Mouse (Mus musculus) spleen, postnatal 36 days (tissue): ENCODE measurements at regions not wholly inside any gene's neighbourhood (a gene's known extent, or its start where the extent isn't known, plus 50 kb on each side); places are given as distances from the start of the nearest gene placed in this dataset.

ENCODE experiments used
- DNase-seq, 2 experiments: peaks; one replicate each; pipeline ENCODE4 v3.0.0; 2022; ENCODE audit warnings: low spot score in 2 of 2, mixed read lengths in 1 of 2

- DNase-seq = no peak
These were observed 452.7 kb downstream of the Sox2 start for GRCm38 (mm10) chr3:35102715-35103591.

GRCm38 (mm10) chr3:35104884-35105283, 454.7 kb downstream of the Sox2 start:
- no peak for DNase-seq

DNA sequence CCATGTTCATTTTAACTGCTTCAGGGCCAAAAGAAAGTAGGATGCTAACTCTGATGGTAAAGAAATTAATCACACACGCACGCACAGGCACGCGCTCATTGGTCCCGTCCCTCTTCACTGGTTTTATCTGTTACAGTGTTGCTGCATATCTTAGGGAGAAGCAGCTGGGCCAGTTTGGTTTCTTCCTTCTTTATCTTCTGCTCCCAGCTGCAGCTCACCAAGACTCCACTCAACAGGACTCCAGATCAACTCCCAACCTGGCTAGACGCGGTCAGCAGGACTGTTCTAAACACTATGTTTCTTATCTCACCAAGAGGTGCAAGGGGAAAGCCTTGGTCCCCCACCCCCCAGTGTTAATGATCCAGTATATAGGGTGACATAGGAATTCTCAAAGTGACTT, 455.9 kb downstream of the Sox2 start:
- DNase-seq = no peak

DNA sequence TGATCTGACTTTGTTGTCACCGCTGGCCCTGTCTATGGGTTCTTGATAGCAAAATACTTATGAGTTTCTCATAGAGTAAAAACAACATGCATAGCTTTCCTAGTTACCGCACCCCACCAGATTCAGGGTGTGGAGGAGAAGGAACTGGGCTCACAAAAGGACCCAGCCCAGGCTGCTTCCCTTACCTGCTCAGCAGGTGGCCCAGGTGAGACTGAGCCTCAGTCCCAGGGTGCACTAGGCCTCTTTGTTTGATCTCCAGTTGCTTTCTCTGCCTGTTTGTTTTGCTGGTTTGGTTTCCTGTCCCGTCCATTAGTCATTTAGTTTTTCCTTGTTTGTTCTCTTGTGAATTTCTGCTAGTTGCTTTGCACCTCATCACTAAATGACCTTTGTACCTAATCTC, 483.3 kb downstream of the Sox2 start:
- DNase-seq = no peak

DNA sequence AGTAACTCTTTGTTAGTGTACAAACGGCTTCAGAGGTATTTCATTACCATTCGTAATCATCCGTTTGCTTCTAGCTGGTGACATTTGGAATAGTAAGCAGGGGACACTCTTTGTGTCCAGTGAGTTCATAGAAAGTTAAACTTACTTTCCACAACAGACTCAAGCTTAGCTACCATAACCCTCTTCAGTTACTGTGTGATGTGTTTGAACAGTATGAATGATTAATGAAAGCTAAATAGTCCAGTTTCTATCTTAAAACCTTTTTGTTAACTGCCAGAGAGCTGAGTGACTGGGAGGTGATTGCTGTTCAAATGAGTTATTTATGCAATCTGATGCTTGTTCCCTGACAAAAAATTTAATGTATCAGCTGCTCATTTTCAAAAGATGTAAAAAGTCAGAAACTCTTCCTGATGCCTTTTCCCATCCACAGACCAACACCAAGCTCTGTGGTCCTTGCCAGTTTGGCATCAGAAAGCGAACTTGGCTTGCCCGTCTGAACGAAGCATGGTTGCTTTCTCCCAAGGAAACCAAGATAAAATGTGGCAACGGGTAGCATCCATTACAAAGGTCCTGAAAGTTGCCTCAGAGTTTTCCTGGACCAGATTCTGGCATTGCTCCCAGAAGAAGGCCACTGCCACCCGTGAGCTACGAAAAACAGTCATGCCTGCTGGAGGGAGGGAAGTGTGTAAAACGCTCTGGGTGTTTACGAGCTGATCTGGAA, 491.5 kb downstream of the Sox2 start:
- no peak for DNase-seq

GRCm38 (mm10) chr3:35142683-35143082, 492.5 kb downstream of the Sox2 start:
- no peak for DNase-seq

- no peak for DNase-seq
These were observed 495.4 kb downstream of the Sox2 start for GRCm38 (mm10) chr3:35145569-35145968.

GRCm38 (mm10) chr3:35146681-35147080, 496.5 kb downstream of the Sox2 start:
- no peak for DNase-seq

DNA sequence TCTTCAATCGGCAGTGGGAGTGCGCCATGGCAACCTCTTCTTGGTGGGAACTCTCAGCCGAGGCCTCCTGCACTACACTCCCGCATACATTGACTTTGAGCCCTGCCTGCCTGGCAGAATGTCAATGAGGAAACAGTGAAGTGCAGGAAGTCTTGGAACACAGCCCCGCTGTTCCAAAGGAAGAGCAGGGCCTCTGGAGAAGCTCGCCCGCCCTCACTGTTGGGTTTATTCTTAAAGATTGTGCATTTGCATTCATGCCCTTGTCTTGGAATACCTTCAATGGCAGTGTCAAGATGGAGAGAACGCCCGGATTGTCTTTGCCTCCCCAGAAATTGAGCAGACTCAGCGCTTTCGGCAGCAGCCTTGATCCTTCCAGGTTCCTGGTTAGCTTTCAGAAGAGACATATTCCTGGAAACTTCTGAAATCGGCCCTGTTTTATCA, 499.1 kb downstream of the Sox2 start:
- no peak for DNase-seq

- DNase-seq = no peak
These were observed 502.0 kb downstream of the Sox2 start for GRCm38 (mm10) chr3:35152191-35152590.

- no peak for DNase-seq
These were observed 504.1 kb downstream of the Sox2 start for GRCm38 (mm10) chr3:35154266-35154665.

- DNase-seq = no peak
These were observed 518.5 kb downstream of the Sox2 start for GRCm38 (mm10) chr3:35168676-35169075.

GRCm38 (mm10) chr3:35178759-35179440, 528.7 kb downstream of the Sox2 start:
- no peak for DNase-seq

DNA sequence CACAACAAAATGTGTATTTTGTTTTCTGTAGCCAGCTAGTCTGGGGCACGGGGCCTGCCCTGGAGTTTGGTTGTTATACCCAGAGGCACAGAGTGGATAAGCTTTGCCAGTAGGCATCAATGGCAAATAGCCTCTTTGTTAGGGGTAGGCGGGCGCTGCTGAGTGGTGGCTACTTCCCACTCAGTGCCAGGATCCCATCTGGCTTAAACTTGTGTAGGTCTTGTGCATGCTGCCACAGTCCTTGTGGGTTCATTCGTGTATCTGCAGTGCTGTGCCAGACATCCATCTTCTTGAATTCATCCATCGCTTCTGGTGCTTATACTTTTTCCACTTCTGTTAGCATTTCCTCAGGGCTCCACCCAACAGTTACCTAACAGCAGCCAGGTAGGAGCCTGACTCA, 545.4 kb upstream of the Atp11b start:
- DNase-seq = no peak

DNA sequence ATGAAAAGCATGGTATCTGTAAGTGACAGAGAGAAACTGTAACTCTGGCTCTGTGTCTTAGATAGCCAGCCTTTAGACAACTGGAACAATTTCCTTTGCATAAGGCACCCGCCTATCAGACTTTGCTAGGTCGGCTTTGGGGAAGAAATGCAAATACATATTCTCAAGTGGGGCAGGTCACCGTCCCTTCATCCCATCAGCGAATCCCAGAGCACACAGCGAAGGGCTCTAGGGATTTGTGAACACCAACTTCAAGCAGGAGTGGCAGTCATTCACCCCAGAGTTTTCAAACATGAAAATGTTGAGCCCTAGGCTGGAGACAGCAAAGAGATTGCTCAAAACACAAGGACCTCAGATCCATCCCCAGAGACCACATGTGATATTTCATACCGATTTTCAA, 534.5 kb upstream of the Atp11b start:
- no peak for DNase-seq

GRCm38 (mm10) chr3:35221183-35221582, 532.7 kb upstream of the Atp11b start:
- no peak for DNase-seq

DNA sequence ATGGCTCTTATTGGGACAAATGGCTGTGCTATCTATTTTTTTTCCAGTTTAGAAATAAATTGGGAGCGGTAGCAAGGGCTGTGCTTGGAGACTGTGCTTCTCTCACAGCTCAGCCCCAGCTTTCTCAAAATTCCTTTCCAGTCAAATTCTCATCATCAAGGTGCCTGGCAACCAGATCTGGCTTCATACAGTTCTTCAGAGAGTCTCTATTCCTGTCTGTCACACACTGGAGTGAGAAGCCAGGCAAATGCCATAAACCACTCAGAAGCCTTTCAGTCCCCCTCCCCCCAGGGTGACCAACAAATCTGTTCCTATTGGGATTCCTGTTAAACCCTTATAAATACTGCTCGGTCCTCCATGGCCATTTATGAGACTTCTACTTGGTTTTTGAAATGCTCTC, 531.7 kb upstream of the Atp11b start:
- DNase-seq = no peak

- no peak for DNase-seq
These were observed 528.7 kb upstream of the Atp11b start for GRCm38 (mm10) chr3:35225051-35225701.

GRCm38 (mm10) chr3:35225774-35226365, 528.0 kb upstream of the Atp11b start:
- DNase-seq = no peak

- no peak for DNase-seq
These were observed 522.6 kb upstream of the Atp11b start for GRCm38 (mm10) chr3:35231158-35231928.

- no peak for DNase-seq
These were observed 521.4 kb upstream of the Atp11b start for GRCm38 (mm10) chr3:35232487-35232886.
